Mouse (Mus musculus): ENCODE data around the gene Arl14ep.

DNA sequence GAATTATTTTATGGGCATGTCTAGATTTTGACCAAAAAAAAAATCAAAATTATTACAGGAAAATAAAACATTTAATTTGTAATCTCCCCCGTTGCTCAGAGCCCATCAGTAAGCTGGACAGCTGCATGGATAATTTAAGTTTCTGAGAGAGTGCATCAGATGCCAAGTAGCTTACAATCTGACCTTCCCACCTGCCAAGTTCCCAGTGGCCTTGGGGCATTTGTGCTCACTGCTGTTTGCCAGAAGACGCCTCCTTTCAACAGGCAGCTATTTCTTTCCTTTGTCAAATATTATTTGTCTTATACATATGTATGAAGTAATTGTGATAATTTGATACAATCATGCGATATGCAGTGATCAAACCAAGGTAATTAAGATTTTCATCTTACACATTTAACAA is 44.3 kb downstream of the Arl14ep start:
- TF ChIP-seq CTCF (IDR thresholded peaks at IDR 0.05; ENCODE audit: low read depth) (no peak), EP300 (IDR thresholded peaks at IDR 0.05; ENCODE audit: low read depth) (no peak)

Measured in liver, postnatal 0 days (tissue).